Mouse (Mus musculus) gastrocnemius, postnatal 14 days (tissue): ENCODE data around the gene Zfp704. TPM values are rescaled to one million over a fixed set of nuclear protein-coding genes. Genes with fewer than 3 reads are reported as not detected.

Experiments
- DNase-seq: peaks from one replicate; pipeline ENCODE4 v3.0.0; 2021; ENCODE audit warnings: mixed read lengths
- intact Hi-C: fragments of 180-260 bp; cut with DNase I; formaldehyde crosslinking; loops from one replicate; pipeline ENCODE4 v1.15.1; 2025; ENCODE audit warnings: low total_unique reads
- total RNA-seq, 2 experiments: library from RNA; stranded (reverse); gene quantifications; 2 replicates each; pipeline ENCODE4 v1.2.3; 2021

Gene Zfp704
- total RNA-seq, 2 experiments from 2014 or later, result 6.9 to 9.5 TPM

DNA sequence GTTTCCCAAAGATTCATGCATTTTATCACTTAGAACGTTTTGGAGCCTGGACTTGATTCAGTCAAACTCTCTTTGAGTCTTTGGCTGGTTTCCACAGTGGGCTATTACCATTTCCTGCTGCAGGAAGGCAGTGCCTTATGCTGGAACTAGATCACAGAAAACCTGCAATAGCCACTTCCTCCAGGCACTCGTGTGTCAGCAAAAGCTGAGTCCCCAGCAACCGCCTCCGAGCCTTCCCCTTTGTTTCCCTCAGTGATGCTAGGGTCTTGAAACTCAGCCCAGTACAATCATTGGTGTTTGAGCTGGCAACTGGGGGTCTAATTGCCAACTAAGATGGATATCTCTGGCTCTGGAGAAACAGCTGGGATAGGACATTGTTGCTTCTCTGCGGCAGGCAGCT is 207.0 kb downstream of the Zfp704 start:
- no peak for DNase-seq
- intact Hi-C loops, result loop anchor here (5.0 kb wide), 1 partner anchor 189 kb away; no protein-coding TSS in a partner anchor

DNA sequence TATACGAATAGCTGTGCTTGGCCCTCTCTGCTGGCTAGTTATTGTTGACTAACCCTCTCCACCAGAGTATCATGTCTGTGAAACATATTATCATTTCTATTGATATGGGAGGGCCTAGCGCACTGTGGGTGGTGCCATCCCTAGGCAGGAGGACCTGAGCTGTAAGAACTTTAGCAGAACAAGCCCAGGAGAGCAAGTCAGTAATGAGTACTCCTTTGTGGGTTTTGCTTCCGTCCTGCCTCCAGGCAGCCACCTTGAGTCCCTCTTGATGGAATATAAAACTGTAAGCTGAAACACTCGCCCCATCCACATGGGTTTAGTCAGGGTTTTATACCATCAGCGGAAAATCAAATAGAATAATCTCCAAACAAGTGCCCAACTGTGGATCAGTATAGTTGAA is 207.5 kb downstream of the Zfp704 start:
- intact Hi-C loops, result loop anchor here (5.0 kb wide), 1 partner anchor 190 kb away; no protein-coding TSS in a partner anchor
- no peak for DNase-seq

- intact Hi-C loops, result loop anchor here (2.0 to 5.0 kb wide), 3 partner anchors 65 to 303 kb away; no protein-coding TSS in a partner anchor
- no peak for DNase-seq
Observed at GRCm38 (mm10) chr3:9401685-9402084, 208.2 kb downstream of the Zfp704 start.

GRCm38 (mm10) chr3:9400886-9401221 is 209.0 kb downstream of the Zfp704 start:
- intact Hi-C loops, result loop anchor here (2.0 to 5.0 kb wide), 3 partner anchors 66 to 304 kb away; no protein-coding TSS in a partner anchor
- DNase-seq, result no peak

DNA sequence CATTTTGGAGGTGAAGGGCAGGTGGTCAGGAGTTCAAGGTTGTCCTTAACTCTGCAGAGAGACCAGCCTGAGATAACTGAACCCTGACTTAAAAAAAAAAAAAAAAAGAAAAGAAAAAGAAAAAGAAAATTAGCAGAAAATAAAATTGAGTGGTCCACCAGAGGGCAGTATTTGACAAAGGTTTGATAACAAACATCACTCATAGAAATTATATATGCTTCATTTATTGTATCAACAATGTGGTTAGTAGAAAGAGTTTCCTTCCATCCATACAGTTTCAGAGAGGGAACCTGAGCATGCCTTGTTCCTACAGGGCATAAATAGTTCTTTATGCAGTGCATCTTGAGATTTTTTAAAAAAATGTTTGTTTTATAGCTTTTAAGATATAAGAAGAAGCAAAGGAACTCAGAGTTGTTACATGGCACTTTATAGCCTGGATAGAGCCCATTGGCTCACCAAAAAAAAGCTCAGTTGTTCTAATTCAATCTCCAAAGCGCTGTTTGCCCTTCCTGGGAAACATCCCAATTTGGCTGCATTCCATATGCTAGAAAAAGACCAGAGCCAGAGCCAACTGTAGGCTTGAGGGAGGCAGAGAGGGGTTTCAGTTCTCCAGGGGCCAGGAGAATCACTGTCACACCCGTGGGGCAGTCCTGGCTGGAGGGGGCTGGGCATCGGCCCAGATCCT is 209.5 kb downstream of the Zfp704 start:
- no peak for DNase-seq
- intact Hi-C loops, result loop anchor here (2.0 to 5.0 kb wide), 3 partner anchors 66 to 304 kb away; no protein-coding TSS in a partner anchor

DNA sequence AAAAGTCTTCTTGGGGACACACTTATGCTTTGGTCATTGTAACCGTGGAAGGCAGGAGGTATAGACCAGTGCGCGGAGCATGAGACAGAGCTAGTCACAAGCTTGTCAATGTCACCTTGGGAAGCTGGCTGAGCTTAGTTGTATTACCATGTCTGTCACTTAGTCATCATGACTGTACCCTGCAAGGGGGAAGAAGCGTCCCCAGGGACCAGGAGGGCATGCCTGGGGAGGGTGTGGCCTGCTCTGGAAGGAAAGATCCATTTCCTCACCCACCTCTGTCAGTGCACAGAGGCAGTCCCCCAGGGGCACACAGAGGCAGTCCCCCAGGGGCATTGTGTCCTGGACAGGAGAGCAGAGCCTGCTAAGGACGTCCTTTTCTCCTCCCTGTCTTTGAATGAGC is 211.6 kb downstream of the Zfp704 start:
- DNase-seq, result no peak
- intact Hi-C loops, result no loop called here
